Mouse (Mus musculus): ENCODE data around the gene Dnajb5. TPM values are rescaled to one million over a fixed set of nuclear protein-coding genes. Genes with fewer than 3 reads are reported as not detected.

The Dnajb5 gene
- 14.3 TPM for polyA plus RNA-seq (2017; shearing (Covaris generic))

DNA sequence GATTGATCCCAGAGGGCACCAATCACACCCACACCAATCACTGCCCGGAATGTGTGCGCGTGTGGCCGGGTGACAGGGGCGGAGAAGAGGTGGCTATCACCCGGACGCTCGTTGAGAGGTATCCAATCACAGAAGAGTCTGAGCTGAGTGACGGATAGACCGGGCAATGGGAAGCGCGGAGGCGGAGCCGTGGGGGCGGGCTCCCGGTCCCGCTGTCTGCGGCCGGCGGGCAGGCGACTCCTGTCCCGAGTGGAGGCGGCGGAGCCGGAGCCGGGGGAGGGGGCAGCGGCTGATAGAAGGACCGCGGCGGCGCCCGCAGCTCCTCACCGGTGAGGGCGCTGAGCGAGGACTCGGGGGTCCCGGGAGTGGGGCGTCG lies at the start of gene Dnajb5:
Dnajb5 (plus strand) TSS at position 139 of the 376 bp plus-strand sequence.

GRCm38 (mm10) chr4:42916617-42917401 lies 32.8 kb upstream of the Dnajb5 start, which contains the start of gene Phf24:
Phf24 (plus strand) TSS chr4:42916660.

GRCm38 (mm10) chr4:42969304-42969703 lies 19.7 kb downstream of the Dnajb5 start, which contains the start of gene 1700022I11Rik:
1700022I11Rik (plus strand) TSS chr4:42969604.

DNA sequence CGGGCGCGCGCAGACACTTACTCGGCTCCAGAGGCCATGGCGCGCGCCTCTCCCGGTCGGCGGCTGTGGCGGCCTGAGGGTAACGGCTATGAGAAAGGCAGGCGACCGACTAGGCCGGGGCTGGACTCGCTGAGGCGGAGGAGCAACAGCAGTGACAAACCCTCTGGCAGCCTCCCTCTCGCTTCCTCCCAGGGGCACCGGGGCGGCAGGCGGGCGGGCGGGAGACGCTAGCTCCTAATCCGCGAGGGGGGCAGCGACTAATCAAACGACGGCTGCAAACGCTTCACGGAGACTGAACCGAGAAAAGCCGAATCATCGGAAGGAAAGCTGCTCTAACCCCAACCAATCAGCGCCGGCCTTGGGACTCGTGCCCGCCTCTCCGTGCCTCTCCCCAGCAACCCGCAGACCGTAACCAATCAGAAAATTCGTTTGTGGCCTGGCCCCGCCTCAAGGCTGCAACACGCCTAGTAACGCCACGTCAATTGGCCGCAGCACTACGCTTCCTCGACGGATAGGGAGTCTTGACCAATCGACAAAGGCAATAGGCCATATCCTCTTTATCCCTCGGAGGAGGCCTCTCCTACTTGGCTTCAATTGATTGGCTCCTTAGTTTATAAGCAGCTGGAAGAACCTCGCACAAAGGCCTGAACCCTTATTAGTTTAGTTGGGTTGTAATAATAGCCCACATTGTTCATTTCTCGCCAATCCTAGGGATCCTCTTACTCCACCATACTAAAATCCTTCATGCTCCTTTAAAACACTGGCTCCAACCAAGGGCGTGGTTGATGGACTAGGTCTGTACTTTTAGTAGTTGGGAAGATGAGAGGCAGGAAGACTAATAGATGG lies 50.8 kb downstream of the Dnajb5 start, which contains the start of gene Vcp:
Vcp (minus strand) TSS at position 367 of the 846 bp plus-strand sequence.

Other genes with a start within 250 kb of the Dnajb5 start
- gene 4930578G10Rik, start 214.3 kb upstream of the Dnajb5 start, polyA plus RNA-seq (2017; shearing (Covaris generic)): not detected
- gene Ccl19, start 193.2 kb upstream of the Dnajb5 start, polyA plus RNA-seq (2017; shearing (Covaris generic)): not detected
- gene Ccl21a, start 175.8 kb upstream of the Dnajb5 start, polyA plus RNA-seq (2017; shearing (Covaris generic)): not detected
- not detected for gene Fam205a1, start 95.9 kb upstream of the Dnajb5 start, polyA plus RNA-seq (2017; shearing (Covaris generic))
- not detected for gene Gm12394, start 93.0 kb upstream of the Dnajb5 start, polyA plus RNA-seq (2017; shearing (Covaris generic))
- not detected for gene Fam205c, start 75.6 kb upstream of the Dnajb5 start, polyA plus RNA-seq (2017; shearing (Covaris generic))
- not detected for gene Phf24, start 33.2 kb upstream of the Dnajb5 start, polyA plus RNA-seq (2017; shearing (Covaris generic))
- gene 1700022I11Rik, start 19.8 kb downstream of the Dnajb5 start, polyA plus RNA-seq (2017; shearing (Covaris generic)): 0.25 TPM
- gene Vcp, start 50.7 kb downstream of the Dnajb5 start, polyA plus RNA-seq (2017; shearing (Covaris generic)): 363 TPM
- 27.6 TPM for gene Fancg, start 60.7 kb downstream of the Dnajb5 start, polyA plus RNA-seq (2017; shearing (Covaris generic))
- gene Pigo, start 76.0 kb downstream of the Dnajb5 start, polyA plus RNA-seq (2017; shearing (Covaris generic)): 44.8 TPM
- gene Stoml2, start 81.9 kb downstream of the Dnajb5 start, polyA plus RNA-seq (2017; shearing (Covaris generic)): 175 TPM
- gene Fam214b, start 96.4 kb downstream of the Dnajb5 start, polyA plus RNA-seq (2017; shearing (Covaris generic)): 7.1 TPM
- gene Unc13b, start 109.1 kb downstream of the Dnajb5 start, polyA plus RNA-seq (2017; shearing (Covaris generic)): 0.25 TPM